Mouse (Mus musculus) midbrain, embryonic 15.5 days (tissue): ENCODE data around the gene Apoa4. TPM values are rescaled to one million over a fixed set of nuclear protein-coding genes. Genes with fewer than 3 reads are reported as not detected.

Experiments used
- ATAC-seq: fragments of 200-750 bp; cut with Nextera tagmentation; replicated peaks from 2 replicates; pipeline ENCODE4 v1.8.0; 2017; ENCODE audit warnings: moderate TSS enrichment
- H3K27ac ChIP-seq: fragments of 300-500 bp; sonication (generic); 2 replicates; pipeline ENCODE4 v1.5.1; 2015; ENCODE audit warnings: mild to moderate bottlenecking, inconsistent platforms
- H3K27me3 ChIP-seq: fragments of 300-500 bp; sonication (generic); replicated peaks from 2 replicates; pipeline ENCODE4 v1.6.1; 2015; ENCODE audit warnings: inconsistent platforms
- H3K36me3 ChIP-seq: fragments of 300-500 bp; sonication (generic); replicated peaks from 2 replicates; pipeline ENCODE4 v1.6.1; 2015; ENCODE audit warnings: inconsistent platforms
- H3K4me1 ChIP-seq: fragments of 300-500 bp; sonication (generic); 2 replicates; pipeline ENCODE4 v1.6.1; 2015; ENCODE audit warnings: inconsistent platforms
- H3K4me2 ChIP-seq: fragments of 300-500 bp; sonication (generic); 2 replicates; pipeline ENCODE4 v1.6.1; 2015; ENCODE audit warnings: inconsistent platforms, mild to moderate bottlenecking, moderate library complexity
- H3K4me3 ChIP-seq: fragments of 300-500 bp; sonication (generic); 2 replicates; pipeline ENCODE4 v1.5.1; 2015; ENCODE audit warnings: mild to moderate bottlenecking, inconsistent platforms
- H3K9ac ChIP-seq: fragments of 300-500 bp; sonication (generic); 2 replicates; pipeline ENCODE4 v1.6.1; 2015; ENCODE audit warnings: mild to moderate bottlenecking, inconsistent platforms
- H3K9me3 ChIP-seq: fragments of 300-500 bp; sonication (generic); 2 replicates; pipeline ENCODE4 v1.6.1; 2016; ENCODE audit warnings: inconsistent platforms
- WGBS: fragments of 180-500 bp; shearing (Covaris S2); methylation state at CpG from one replicate; pipeline ENCODE4 v1.1.7; 2015; ENCODE audit warnings: mixed read lengths; 5-methylcytosine and 5-hydroxymethylcytosine counted together
- polyA plus RNA-seq: library from polyadenylated mRNA; unstranded; fragments of >200 nt; fragmentation: Nextera tagmentation; extraction: Ambion mirVana; gene quantifications from 2 replicates; pipeline ENCODE4 v1.2.1, GENCODE M21; 2015

Apoa4 gene
- polyA plus RNA-seq, 1 experiment from 2014 or later = 1.0 TPM

DNA sequence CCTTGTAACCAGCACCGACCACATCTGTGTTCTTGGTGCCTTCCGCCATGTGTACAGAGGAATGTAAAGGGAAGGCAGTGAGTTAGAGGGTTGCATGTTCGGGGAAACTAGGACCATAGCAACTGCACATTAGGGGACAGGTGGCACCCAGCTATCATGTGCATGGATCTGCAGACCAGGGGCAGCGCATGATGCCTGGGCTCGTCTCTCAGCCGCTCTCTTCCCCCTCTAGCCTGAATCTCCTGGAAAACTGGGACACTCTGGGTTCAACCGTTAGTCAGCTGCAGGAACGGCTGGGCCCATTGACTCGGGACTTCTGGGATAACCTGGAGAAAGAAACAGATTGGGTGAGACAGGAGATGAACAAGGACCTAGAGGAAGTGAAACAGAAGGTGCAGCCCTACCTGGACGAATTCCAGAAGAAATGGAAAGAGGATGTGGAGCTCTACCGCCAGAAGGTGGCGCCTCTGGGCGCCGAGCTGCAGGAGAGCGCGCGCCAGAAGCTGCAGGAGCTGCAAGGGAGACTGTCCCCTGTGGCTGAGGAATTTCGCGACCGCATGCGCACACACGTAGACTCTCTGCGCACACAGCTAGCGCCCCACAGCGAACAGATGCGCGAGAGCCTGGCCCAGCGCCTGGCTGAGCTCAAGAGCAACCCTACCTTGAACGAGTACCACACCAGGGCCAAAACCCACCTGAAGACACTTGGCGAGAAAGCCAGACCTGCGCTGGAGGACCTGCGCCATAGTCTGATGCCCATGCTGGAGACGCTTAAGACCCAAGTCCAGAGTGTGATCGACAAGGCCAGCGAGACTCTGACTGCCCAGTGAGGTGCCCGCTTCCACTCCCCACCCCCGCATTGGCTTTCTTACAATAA lies 10.7 kb upstream of the Apoa4 start:
- Histone ChIP-seq H3K36me3 (no peaks in the 10 kb centered on the region), H3K27ac (peak overlapping the region; percentile 63), H3K4me3 (peak overlapping the region; percentile 42), H3K9ac (peak overlapping the region; percentile 54), H3K27me3 (no peaks in the 10 kb centered on the region), H3K4me2 (peak overlapping the region; percentile 62), H3K9me3 (no peaks in the 10 kb centered on the region), H3K4me1 (peaks cover 8% of the 10 kb centered on the region)
- ATAC-seq = peak; percentile 97
- WGBS = 15% methylated on average over 37 of the region's 37 CpGs

DNA sequence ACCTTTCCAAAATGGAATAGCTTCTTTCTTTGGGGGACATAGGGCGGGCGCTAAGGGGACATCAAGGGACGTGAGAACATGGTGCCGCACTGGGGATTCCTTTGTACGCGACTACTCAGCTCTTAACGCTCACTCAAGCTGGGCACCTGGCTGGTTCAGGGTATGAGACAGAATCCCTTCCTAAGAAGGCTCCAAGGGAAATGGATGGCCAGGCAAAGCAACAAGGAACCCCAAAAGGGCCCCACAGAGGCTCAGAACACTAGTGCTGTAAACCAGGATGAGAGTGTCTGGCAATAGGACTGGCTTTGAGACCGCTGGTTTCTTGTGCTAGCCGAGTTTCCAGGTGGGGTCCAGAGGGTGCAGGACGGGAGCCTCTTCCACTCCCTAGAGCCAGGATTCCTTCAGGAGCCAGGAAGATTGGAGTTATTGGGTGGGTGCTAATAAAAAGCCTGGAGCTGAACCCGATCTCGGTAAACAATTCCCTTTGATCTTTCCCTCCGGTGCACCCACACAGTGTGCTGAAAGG lies 10.0 kb upstream of the Apoa4 start:
- 13% methylated on average over 13 of the region's 13 CpGs for WGBS
- no peaks in the 10 kb centered on the region for H3K9me3 ChIP-seq
- H3K27ac ChIP-seq = peak overlapping the region; percentile 63
- H3K4me1 ChIP-seq = peaks cover 8% of the 10 kb centered on the region
- peak; percentile 48 for ATAC-seq
- peak overlapping the region; percentile 62 for H3K4me2 ChIP-seq
- no peaks in the 10 kb centered on the region for H3K36me3 ChIP-seq
- peak overlapping the region; percentile 42 for H3K4me3 ChIP-seq
- H3K9ac ChIP-seq = peak overlapping the region; percentile 54
- no peaks in the 10 kb centered on the region for H3K27me3 ChIP-seq

DNA sequence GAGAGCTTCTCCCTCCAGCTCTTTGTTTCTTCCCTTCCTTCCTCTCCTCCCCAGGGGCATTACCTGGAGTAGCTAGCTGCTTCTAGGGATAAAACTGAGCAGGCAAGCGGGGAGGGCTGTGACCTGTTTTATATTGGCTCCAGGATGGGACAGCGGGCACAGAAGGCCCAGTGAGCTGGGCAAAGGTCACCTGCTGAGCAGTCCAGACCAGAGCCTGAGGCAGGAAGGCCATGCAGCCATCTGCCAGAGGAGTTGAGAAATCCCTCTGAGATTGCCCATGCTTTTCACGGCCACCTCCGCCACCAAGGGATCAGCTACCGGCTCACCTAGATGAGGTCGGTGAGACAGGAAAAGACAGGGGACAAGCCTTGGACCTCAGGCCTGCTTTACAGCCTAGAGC lies 5.3 kb upstream of the Apoa4 start:
- Histone ChIP-seq H3K36me3 (no peaks in the 10 kb centered on the region), H3K4me1 (peaks cover 5% of the 10 kb centered on the region), H3K9me3 (no peaks in the 10 kb centered on the region), H3K4me2 (no peak overlapping the region), H3K9ac (no peak overlapping the region), H3K27ac (no peak overlapping the region), H3K27me3 (no peaks in the 10 kb centered on the region), H3K4me3 (no peak overlapping the region)
- WGBS = 86% methylated on average over 6 of the region's 6 CpGs
- no peak for ATAC-seq

DNA sequence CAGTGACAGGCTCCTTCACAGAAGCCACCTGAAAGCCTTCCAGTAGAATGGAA lies 5.1 kb upstream of the Apoa4 start, which contains the start of gene Apoc3:
Gene Apoc3 (minus strand): TSS at position 41 of the 53 bp plus-strand sequence.
- peaks cover 5% of the 10 kb centered on the region for H3K4me1 ChIP-seq
- H3K4me3 ChIP-seq = no peak within 1 kb of the TSS
- no peak within 1 kb of the TSS for H3K9ac ChIP-seq
- H3K36me3 ChIP-seq = no peaks in the 10 kb centered on the region
- ATAC-seq = no peak
- H3K4me2 ChIP-seq = no peak within 1 kb of the TSS
- no peaks in the 10 kb centered on the region for H3K27me3 ChIP-seq
- H3K27ac ChIP-seq = no peak within 1 kb of the TSS
- no peaks in the 10 kb centered on the region for H3K9me3 ChIP-seq

DNA sequence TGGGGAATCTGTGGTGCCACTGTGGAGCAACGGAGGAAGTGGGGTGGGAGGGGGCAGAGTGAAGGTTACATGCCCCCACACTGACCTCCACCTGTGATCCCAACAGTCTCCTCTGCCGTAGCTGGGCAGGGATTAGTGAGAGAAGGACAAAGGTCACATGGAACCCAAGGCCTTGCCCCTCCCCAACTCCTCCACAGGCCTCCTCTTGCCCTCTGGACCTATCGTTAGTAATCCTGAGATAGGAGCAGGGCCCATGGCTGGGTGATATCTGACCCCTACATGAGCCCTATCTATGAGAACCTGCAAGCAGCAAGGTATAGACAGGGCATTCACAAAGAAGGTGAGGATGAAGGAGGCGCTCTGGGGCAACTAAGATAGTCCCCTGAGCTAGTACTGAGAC lies 4.8 kb upstream of the Apoa4 start:
- no peak for ATAC-seq
- Histone ChIP-seq H3K36me3 (no peaks in the 10 kb centered on the region), H3K4me1 (peaks cover 3% of the 10 kb centered on the region), H3K9ac (no peak overlapping the region), H3K4me3 (no peak overlapping the region), H3K27me3 (no peaks in the 10 kb centered on the region), H3K4me2 (no peak overlapping the region), H3K9me3 (no peaks in the 10 kb centered on the region), H3K27ac (no peak overlapping the region)
- 44% methylated on average over 4 of the region's 4 CpGs for WGBS

DNA sequence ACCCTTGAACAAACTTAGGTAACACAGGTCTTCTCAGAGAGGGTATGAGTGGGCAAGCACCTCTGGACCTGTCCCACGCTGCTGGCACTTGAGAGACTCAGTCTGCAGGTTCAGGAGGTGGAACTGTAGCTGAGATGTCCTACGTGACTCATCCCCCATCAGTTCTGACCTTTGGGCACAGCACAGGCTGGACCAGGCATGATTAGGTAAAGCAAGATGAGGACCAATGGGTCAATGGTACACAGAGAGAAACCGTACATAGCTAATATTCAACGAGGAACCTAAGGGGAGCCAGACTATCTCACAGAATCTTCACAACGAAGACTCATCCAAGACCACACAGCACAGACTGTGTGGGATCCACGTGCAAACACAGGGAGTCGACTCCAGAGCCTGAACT lies 1.6 kb upstream of the Apoa4 start:
- H3K9ac ChIP-seq = no peak overlapping the region
- no peaks in the 10 kb centered on the region for H3K27me3 ChIP-seq
- no peak overlapping the region for H3K4me3 ChIP-seq
- H3K36me3 ChIP-seq = no peaks in the 10 kb centered on the region
- H3K27ac ChIP-seq = no peak overlapping the region
- WGBS = 84% methylated on average over 7 of the region's 7 CpGs
- no peak overlapping the region for H3K4me2 ChIP-seq
- ATAC-seq = no peak
- no peaks in the 10 kb centered on the region for H3K9me3 ChIP-seq
- H3K4me1 ChIP-seq = no peaks in the 10 kb centered on the region

DNA sequence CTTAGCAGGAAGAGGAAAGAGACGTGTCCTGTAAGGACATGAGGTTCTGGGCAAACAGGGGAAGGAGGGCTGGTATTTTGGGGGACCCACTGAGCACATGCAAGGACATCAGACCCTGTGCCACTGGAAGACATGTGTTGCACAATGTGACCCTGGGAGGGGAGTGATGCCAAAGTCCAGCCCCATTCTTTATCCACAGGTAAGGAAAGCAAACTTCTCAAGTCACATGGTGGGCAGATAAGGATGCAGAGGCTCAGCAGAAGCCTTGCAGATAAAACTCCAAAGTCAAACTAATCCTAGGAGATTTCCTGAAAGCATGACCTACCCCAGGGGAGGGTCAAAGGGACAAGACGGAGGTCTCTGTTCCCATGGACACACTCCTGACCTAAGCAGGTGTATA lies 1.3 kb downstream of the Apoa4 start:
- ATAC-seq = no peak
- H3K27me3 ChIP-seq = no peaks in the 10 kb centered on the region
- no peaks in the 10 kb centered on the region for H3K4me1 ChIP-seq
- WGBS = 85% methylated on average over 2 of the region's 2 CpGs
- H3K27ac ChIP-seq = no peak overlapping the region
- no peak overlapping the region for H3K4me3 ChIP-seq
- no peaks in the 10 kb centered on the region for H3K36me3 ChIP-seq
- H3K9ac ChIP-seq = no peak overlapping the region
- H3K4me2 ChIP-seq = no peak overlapping the region
- H3K9me3 ChIP-seq = no peaks in the 10 kb centered on the region

DNA sequence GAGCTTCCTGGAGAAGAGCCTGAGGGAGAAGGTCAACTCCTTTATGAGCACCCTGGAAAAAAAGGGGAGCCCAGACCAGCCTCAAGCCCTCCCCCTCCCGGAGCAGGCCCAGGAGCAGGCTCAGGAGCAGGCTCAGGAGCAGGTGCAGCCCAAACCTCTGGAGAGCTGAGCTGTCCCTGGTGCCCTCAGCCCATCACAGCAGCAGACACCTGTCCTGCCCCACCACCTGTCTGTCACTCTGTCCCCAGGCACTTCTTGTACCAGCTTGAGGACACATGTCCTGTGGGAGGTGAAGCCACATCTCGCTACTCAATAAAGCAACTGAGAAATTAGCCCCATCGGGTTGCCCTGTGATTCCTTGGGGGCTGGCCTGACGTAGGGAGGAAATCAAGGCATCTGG lies 2.6 kb downstream of the Apoa4 start:
- Histone ChIP-seq H3K9me3 (no peaks in the 10 kb centered on the region), H3K4me2 (no peak overlapping the region), H3K4me3 (no peak overlapping the region), H3K36me3 (no peaks in the 10 kb centered on the region), H3K27me3 (no peaks in the 10 kb centered on the region), H3K27ac (no peak overlapping the region), H3K9ac (no peak overlapping the region), H3K4me1 (no peaks in the 10 kb centered on the region)
- WGBS = 62% methylated on average over 4 of the region's 4 CpGs
- ATAC-seq = no peak

DNA sequence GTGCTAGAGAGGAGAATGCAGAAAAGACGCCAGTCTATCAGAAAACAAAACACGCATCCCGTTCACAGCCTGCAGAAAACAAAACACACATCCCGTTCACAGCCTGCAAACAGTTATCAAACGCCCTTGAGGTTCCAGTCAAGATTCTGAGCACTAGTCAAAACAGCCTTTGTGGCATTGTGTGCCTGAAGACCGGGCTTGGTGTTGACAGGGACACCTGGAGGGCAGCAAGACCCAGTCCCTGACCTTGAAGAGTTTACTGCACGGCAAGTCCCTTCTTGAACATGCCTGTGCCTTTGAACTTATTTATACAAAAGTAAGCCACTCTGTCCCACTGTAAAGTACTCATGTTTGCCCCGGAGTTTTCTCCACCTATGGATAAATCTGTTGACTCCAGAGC lies 3.1 kb downstream of the Apoa4 start:
- Histone ChIP-seq H3K36me3 (no peaks in the 10 kb centered on the region), H3K27ac (no peak overlapping the region), H3K9ac (no peak overlapping the region), H3K4me2 (no peak overlapping the region), H3K27me3 (no peaks in the 10 kb centered on the region), H3K4me3 (no peak overlapping the region), H3K4me1 (no peaks in the 10 kb centered on the region), H3K9me3 (no peaks in the 10 kb centered on the region)
- 59% methylated on average over 8 of the region's 8 CpGs for WGBS
- no peak for ATAC-seq

DNA sequence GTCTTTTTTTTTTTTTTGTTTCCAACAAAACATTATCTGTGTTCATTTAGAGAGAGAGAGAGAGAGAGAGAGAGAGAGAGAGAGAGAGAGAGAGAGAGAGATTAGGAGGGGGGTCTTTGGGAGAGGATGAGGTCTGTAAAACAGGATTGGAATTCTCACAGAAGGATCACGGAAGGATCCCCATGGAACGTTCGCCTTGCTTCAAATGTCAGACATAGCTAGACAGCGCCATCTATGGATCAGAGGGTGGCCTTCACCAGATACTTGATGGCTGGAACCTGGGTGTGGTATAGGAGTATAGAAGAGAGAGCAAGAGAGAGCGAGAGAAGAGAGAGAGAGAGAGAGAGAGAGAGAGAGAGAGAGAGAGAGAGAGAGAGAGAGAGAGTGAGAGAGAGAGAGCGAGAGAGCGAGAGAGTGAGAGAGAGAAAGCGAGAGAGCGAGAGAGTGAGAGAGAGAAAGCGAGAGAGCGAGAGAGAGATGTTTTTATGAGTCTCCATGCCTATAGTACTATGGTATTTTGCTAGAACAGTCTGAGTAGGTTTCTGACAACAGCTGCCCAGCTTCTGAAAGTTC lies 6.3 kb downstream of the Apoa4 start:
- H3K27me3 ChIP-seq = no peaks in the 10 kb centered on the region
- no peak overlapping the region for H3K27ac ChIP-seq
- ATAC-seq = peak; percentile 81; the same call in 1 of the 2 replicates
- 29% methylated on average over 11 of the region's 11 CpGs for WGBS
- H3K4me1 ChIP-seq = no peaks in the 10 kb centered on the region
- no peak overlapping the region for H3K9ac ChIP-seq
- no peak overlapping the region for H3K4me3 ChIP-seq
- H3K4me2 ChIP-seq = no peak overlapping the region
- H3K36me3 ChIP-seq = no peaks in the 10 kb centered on the region
- no peaks in the 10 kb centered on the region for H3K9me3 ChIP-seq

DNA sequence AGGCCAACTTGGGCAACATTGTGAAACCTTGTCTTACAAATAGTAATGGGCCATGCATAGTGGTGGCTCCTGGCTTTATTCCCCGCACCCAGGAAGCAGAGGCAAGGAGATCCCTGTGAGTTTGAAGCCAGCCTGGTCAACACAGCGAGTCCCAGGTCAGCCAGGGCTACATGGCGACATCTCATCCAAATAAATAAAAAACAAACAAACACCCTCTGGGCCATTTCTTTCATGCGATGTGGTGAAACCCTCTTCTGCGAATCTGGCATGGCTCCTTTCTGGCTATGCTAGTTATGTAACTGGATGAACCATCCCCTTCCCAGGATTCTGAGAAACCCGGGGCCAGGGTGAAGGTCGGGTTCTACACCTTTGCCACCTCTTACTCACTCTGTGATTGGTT lies 15.7 kb downstream of the Apoa4 start:
- ATAC-seq = no peak
- Histone ChIP-seq H3K9ac (no peak overlapping the region), H3K36me3 (no peaks in the 10 kb centered on the region), H3K4me2 (no peak overlapping the region), H3K4me1 (no peaks in the 10 kb centered on the region), H3K27ac (no peak overlapping the region), H3K27me3 (peaks cover 4% of the 10 kb centered on the region; the same call in 1 of the 2 replicates), H3K4me3 (no peak overlapping the region), H3K9me3 (no peaks in the 10 kb centered on the region)
- WGBS = 92% methylated on average over 7 of the region's 7 CpGs

DNA sequence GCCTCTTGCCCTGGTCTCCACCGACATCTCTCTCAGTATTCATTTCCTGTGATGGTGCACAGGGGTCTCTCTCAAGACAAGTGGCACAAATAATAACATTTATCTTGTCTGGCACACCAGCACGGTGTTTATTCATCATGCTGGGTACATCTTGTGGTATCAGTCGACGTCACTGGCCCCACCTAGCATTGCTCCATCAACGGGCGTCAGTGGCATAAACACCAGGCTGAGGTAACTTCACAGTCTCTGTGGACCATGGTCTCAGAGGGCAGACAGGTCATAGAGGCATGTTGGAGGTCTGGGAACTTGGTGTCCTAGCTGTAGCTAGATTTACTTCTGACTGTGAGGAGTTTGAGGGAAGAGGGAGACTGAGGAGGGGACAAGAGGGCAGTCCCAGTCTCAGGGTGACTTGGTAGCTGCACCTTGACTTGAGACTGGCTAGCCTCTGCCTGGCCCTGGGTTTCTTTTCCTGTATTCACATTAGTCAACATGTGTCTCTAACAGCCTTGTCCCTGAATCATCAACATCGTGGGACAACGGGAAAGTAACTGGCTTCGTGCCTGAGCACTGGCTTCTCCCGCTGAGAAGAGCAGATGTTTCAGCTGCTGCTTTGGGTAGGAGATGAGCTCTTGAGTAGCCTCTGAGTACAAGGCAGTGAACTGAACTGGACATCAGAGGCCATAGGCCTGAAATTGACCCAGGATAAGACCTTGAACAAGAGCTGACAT lies 16.3 kb downstream of the Apoa4 start:
- WGBS = 86% methylated on average over 10 of the region's 10 CpGs
- no peak for ATAC-seq

More for the DNA sequence above, 16.3 kb downstream of the Apoa4 start:
- Histone ChIP-seq H3K27me3 (peaks cover 4% of the 10 kb centered on the region; the same call in 1 of the 2 replicates), H3K9me3 (no peaks in the 10 kb centered on the region), H3K4me3 (no peak overlapping the region), H3K27ac (no peak overlapping the region), H3K4me1 (no peaks in the 10 kb centered on the region), H3K9ac (no peak overlapping the region), H3K4me2 (no peak overlapping the region), H3K36me3 (no peaks in the 10 kb centered on the region)
